Mouse (Mus musculus) lung, embryonic 14.5 days (tissue): Measurements from ENCODE around the gene Gm44965. TPM values are rescaled to one million over a fixed set of nuclear protein-coding genes. Genes with fewer than 3 reads are reported as not detected.
A peak's percentile ranks its signal among the peaks of the same experiment; 100 is the strongest.

Source experiments
- ATAC-seq: fragments of 200-750 bp; cut with Nextera tagmentation; 2 replicates; pipeline ENCODE4 v1.8.0; 2017; ENCODE audit warnings: mild to moderate bottlenecking, moderate TSS enrichment, moderate library complexity; ENCODE audit not compliant: insufficient read depth
- DNase-seq: peaks from one replicate; pipeline ENCODE4 v3.0.0-alpha.2; 2015
- H3K27ac ChIP-seq: fragments of 300-500 bp; sonication (generic); 2 replicates; pipeline ENCODE4 v1.5.1; 2014; ENCODE audit warnings: low read depth, mild to moderate bottlenecking, moderate library complexity
- H3K27me3 ChIP-seq: fragments of 300-500 bp; sonication (generic); 2 replicates; pipeline ENCODE4 v1.6.1; 2014; ENCODE audit warnings: low read length, control low read depth; ENCODE audit not compliant: insufficient read depth
- H3K36me3 ChIP-seq: fragments of 300-500 bp; sonication (generic); 2 replicates; pipeline ENCODE4 v1.6.1; 2014; ENCODE audit warnings: control low read depth; ENCODE audit not compliant: insufficient read depth
- H3K4me1 ChIP-seq: fragments of 300-500 bp; sonication (generic); 2 replicates; pipeline ENCODE4 v1.6.1; 2014; ENCODE audit warnings: antibody characterized with exemption, control low read depth; ENCODE audit not compliant: insufficient read depth
- H3K4me2 ChIP-seq: fragments of 300-500 bp; sonication (generic); 2 replicates; pipeline ENCODE4 v1.6.1; 2014; ENCODE audit warnings: mild to moderate bottlenecking
- H3K4me3 ChIP-seq: fragments of 300-500 bp; sonication (generic); 2 replicates; pipeline ENCODE4 v1.5.1; 2014; ENCODE audit warnings: low read depth, low read length
- H3K9ac ChIP-seq: fragments of 300-500 bp; sonication (generic); 2 replicates; pipeline ENCODE4 v1.6.1; 2014
- H3K9me3 ChIP-seq: fragments of 300-500 bp; sonication (generic); 2 replicates; pipeline ENCODE4 v1.6.1; 2016; ENCODE audit warnings: low read depth, low read length, control low read depth
- CTCF ChIP-seq: IDR thresholded peaks from 2 replicates; pipeline ENCODE4 v1.5.1; 2016; ENCODE audit warnings: antibody characterized with exemption, low read depth
- WGBS: fragments of 180-500 bp; shearing (Covaris S2); extraction: QIAGEN DNeasy Blood & Tissue Kit; methylation state at CpG from one replicate; pipeline ENCODE4 v1.1.7; 2014; 5-methylcytosine and 5-hydroxymethylcytosine counted together
- polyA plus RNA-seq: library from polyadenylated mRNA; unstranded; fragments of >200 nt; fragmentation: Nextera tagmentation; extraction: Ambion mirVana; gene quantifications from 2 replicates; pipeline ENCODE4 v1.2.1, GENCODE M21; 2014

Gm44965 gene
- polyA plus RNA-seq, 1 experiment from 2014 or later: not detected

GRCm38 (mm10) chr6:48635105-48635504, 41.4 kb downstream of the Gm44965 start:
- no peaks in the 10 kb centered on the region for H3K36me3 ChIP-seq

DNA sequence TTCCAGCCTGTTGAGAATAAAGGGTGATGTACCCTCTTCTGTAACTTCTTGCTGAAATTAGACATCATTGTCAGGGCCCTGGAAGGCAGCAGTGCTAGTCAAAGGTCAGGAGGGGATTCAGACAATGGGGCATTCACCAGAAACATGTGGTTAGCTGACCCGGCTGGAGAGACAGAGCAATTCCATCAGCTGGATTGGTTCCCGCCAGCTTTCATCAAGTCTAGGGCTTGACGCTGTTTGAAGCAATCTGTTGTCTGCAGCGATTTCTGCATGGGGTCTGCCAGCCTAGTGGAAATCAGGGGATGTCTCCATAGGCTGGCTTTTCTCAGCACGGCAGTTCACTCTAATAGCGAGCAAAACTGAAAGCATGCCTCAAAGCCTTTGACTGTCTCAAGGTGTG, 42.8 kb downstream of the Gm44965 start:
- no peaks in the 10 kb centered on the region for H3K27me3 ChIP-seq
- no peaks in the 10 kb centered on the region for H3K4me1 ChIP-seq
- ATAC-seq: no peak
- H3K36me3 ChIP-seq: no peaks in the 10 kb centered on the region
- 59% methylated on average over 6 of the region's 6 CpGs for WGBS
- no peaks in the 10 kb centered on the region for H3K9me3 ChIP-seq
- DNase-seq: no peak
- H3K4me2 ChIP-seq: no peak overlapping the region
- no peak overlapping the region for H3K27ac ChIP-seq
- TF ChIP-seq CTCF: no peak
- H3K4me3 ChIP-seq: no peak overlapping the region
- H3K9ac ChIP-seq: no peak overlapping the region

More at GRCm38 (mm10) chr6:48635105-48635504, 41.4 kb downstream of the Gm44965 start:
- ATAC-seq (no peak), DNase-seq (no peak)
- Histone ChIP-seq H3K9me3 (no peaks in the 10 kb centered on the region), H3K27me3 (no peaks in the 10 kb centered on the region; the same call in 1 of the 2 replicates), H3K9ac (no peak overlapping the region), H3K27ac (no peak overlapping the region), H3K4me3 (no peak overlapping the region), H3K4me2 (no peak overlapping the region), H3K4me1 (no peaks in the 10 kb centered on the region)
- TF ChIP-seq CTCF: no peak
- 71% methylated on average over 2 of the region's 2 CpGs for WGBS

DNA sequence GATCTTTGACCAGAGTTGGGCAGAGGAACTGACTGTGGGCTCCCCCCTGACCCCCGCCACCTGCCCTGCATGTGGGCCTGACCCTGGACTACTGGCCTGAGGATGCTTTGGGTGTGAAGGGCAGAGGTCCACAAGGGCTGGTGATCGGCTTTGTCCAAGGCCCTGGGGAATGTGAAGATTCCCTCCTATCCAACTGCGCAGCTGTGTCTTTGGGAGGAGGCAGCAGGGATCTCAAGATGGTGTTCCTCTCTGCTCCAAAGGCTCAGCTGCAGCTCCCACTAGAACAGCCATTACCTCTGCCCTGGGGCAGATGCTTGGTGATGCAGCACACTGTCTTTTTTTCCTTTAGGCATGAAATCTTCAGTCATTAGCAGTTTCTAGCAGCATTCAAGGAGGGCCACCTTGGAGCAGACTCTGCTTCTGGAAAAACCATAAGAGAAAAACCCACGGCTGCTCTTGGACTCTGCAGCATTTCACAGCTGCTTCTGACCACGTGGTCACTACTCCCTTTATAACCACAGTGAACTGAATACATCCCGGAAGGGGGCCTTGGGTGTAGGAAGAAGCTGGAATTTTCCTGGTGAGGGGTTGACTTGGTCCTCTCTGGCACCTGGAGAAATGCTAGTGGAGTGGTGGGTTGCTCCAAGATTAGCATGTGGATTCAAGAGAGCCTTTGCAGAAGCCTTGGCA, 44.2 kb downstream of the Gm44965 start:
- ATAC-seq: no peak
- DNase-seq: no peak
- Histone ChIP-seq H3K27me3 (no peaks in the 10 kb centered on the region), H3K9me3 (no peaks in the 10 kb centered on the region), H3K36me3 (no peaks in the 10 kb centered on the region), H3K27ac (no peak overlapping the region), H3K4me2 (no peak overlapping the region), H3K4me3 (no peak overlapping the region), H3K9ac (no peak overlapping the region), H3K4me1 (no peaks in the 10 kb centered on the region)
- TF ChIP-seq CTCF: no peak
- 58% methylated on average over 6 of the region's 6 CpGs for WGBS

- DNase-seq (no peak), ATAC-seq (no peak)
- WGBS: 49% methylated on average over 2 of the region's 2 CpGs
Observed at GRCm38 (mm10) chr6:48638553-48638952, 44.8 kb downstream of the Gm44965 start.

GRCm38 (mm10) chr6:48641391-48641790, 47.6 kb downstream of the Gm44965 start:
- Histone ChIP-seq H3K4me2 (no peak overlapping the region), H3K4me3 (no peak overlapping the region), H3K9me3 (no peaks in the 10 kb centered on the region), H3K27ac (no peak overlapping the region), H3K36me3 (no peaks in the 10 kb centered on the region), H3K9ac (no peak overlapping the region), H3K4me1 (no peaks in the 10 kb centered on the region), H3K27me3 (no peaks in the 10 kb centered on the region)
- DNase-seq (no peak), ATAC-seq (no peak)
- TF ChIP-seq CTCF: no peak
- 61% methylated on average over 6 of the region's 6 CpGs for WGBS

More at GRCm38 (mm10) chr6:48638553-48638952, 44.8 kb downstream of the Gm44965 start:
- no peaks in the 10 kb centered on the region for H3K4me1 ChIP-seq
- H3K9ac ChIP-seq: no peak overlapping the region
- no peak for TF ChIP-seq CTCF
- H3K4me3 ChIP-seq: no peak overlapping the region
- no peaks in the 10 kb centered on the region for H3K36me3 ChIP-seq
- no peak overlapping the region for H3K27ac ChIP-seq
- no peak overlapping the region for H3K4me2 ChIP-seq
- H3K27me3 ChIP-seq: no peaks in the 10 kb centered on the region
- H3K9me3 ChIP-seq: no peaks in the 10 kb centered on the region

DNA sequence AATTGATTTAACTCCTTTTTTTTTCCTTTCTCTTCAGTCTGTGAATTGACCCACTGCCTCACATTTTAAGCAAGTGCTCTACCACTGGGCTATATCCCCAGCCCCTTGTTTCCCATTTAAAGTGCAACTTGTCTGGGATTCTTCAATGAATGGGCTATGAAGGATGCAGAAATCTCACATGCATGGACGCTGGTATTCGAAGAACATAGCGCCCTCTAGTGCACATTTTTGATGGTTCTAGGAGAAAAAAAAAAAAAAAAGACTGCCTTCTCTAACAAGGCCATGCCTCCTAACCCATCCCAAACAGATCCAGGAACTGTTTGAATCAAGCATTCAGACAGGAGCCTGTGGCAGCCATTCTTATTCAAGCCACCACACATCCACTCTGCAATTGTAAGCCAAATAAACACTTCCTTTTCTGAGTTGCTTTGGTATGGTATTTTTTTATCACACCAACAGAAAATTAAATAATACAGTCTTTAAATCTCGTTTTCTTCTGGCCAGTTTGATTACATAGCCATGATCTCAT, 49.1 kb downstream of the Gm44965 start:
- Histone ChIP-seq H3K9ac (no peak overlapping the region), H3K27ac (no peak overlapping the region), H3K4me1 (no peaks in the 10 kb centered on the region), H3K4me3 (no peak overlapping the region), H3K9me3 (no peaks in the 10 kb centered on the region), H3K4me2 (no peak overlapping the region), H3K27me3 (no peaks in the 10 kb centered on the region), H3K36me3 (no peaks in the 10 kb centered on the region)
- WGBS: 18% methylated on average over 4 of the region's 4 CpGs
- TF ChIP-seq CTCF: peak; percentile 71
- ATAC-seq (no peak; the same call in 1 of the 2 replicates), DNase-seq (peak; percentile 92)

DNA sequence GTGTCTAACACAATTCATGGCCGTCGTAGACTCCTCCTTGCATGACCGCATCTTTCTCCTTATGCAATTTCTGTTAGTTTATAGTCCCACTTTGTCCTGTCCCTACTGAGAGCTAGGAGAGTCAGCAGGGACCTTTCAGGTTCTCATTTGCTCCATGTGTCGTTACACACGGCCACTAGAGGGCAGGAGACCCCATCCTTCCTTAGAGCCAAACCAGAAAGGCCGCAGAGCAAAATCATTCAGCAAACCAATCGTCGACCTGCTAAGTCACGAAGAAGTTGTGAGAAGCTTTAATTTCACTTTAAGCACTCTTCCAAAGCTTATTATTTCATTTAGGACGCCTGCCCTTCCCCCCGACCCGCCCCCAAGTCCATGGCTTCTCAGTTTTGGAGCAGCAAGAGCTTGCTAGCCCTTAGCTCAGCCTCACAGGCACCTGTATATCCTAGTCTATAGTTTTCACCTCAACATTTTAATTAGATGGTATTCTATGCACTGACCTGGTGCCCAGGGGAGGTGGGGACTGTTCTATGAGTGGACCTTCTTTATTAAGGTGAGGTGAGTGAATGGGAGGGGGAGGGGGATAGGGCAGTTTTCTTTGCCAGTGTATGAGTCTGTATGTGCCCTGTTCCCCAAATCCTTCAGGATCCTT, 52.0 kb downstream of the Gm44965 start:
- Histone ChIP-seq H3K4me3 (no peak overlapping the region), H3K27ac (no peak overlapping the region), H3K36me3 (no peaks in the 10 kb centered on the region), H3K9ac (no peak overlapping the region), H3K4me1 (no peaks in the 10 kb centered on the region), H3K27me3 (no peaks in the 10 kb centered on the region), H3K9me3 (no peaks in the 10 kb centered on the region), H3K4me2 (no peak overlapping the region)
- DNase-seq: peak; percentile 91
- ATAC-seq: peak; percentile 56; the same call in 1 of the 2 replicates
- peak; percentile 90 for TF ChIP-seq CTCF
- 10% methylated on average over 12 of the region's 12 CpGs for WGBS
